Mouse (Mus musculus) lung, adult 2 months (tissue): ENCODE data around the gene Fshr. TPM values are rescaled to one million over a fixed set of nuclear protein-coding genes. Genes with fewer than 3 reads are reported as not detected.

Experiments
- DNase-seq: peaks from one replicate; pipeline ENCODE4 v3.0.0; 2022
- H3K4me1 ChIP-seq: fragments of 200-500 bp; 2 replicates; pipeline ENCODE4 v1.6.1; 2011; ENCODE audit warnings: low read length; ENCODE audit not compliant: control insufficient read depth, insufficient read depth
- H3K4me3 ChIP-seq: fragments of 200-500 bp; replicated peaks from 2 replicates; pipeline ENCODE3; 2011; ENCODE audit warnings: low read depth, mild to moderate bottlenecking, control low read depth, low read length; ENCODE audit errors: extremely low read depth
- CTCF ChIP-seq: fragments of 200-500 bp; IDR thresholded peaks from 2 replicates; pipeline ENCODE4 v1.5.1; 2011; ENCODE audit warnings: mild to moderate bottlenecking, low read length, control low read depth; ENCODE audit not compliant: insufficient read depth
- POLR2A ChIP-seq: fragments of 200-500 bp; IDR thresholded peaks from 2 replicates; pipeline ENCODE4 v1.6.1; 2011; ENCODE audit warnings: low read depth, mild to moderate bottlenecking, control low read depth, low read length, borderline replicate concordance; ENCODE audit errors: extremely low read depth
- WGBS: fragments of 180-500 bp; shearing (Covaris S2); methylation state at CpG from one replicate; pipeline ENCODE4 v1.1.7; 2018; 5-methylcytosine and 5-hydroxymethylcytosine counted together
- polyA plus RNA-seq: library from polyadenylated mRNA; depleted of rRNA; stranded (reverse); fragments of >200 nt; gene quantifications from 2 replicates; pipeline ENCODE4 v1.2.3, GENCODE M21; 2012

Gene Fshr
- polyA plus RNA-seq, 1 experiment, result not detected

- TF ChIP-seq POLR2A (no peak), CTCF (no peak)
- WGBS, result 80% methylated on average over 4 of the region's 4 CpGs
- no peak for DNase-seq
- Histone ChIP-seq H3K4me3 (no peak overlapping the region), H3K4me1 (no peaks in the 10 kb centered on the region)
These were observed 209.2 kb downstream of the Fshr start for GRCm38 (mm10) chr17:88991238-88991637.

GRCm38 (mm10) chr17:88980708-88981355, 219.6 kb downstream of the Fshr start:
- no peaks in the 10 kb centered on the region for H3K4me1 ChIP-seq
- no peak for TF ChIP-seq CTCF
- no peak for TF ChIP-seq POLR2A
- no peak overlapping the region for H3K4me3 ChIP-seq
- 67% methylated on average over 10 of the region's 10 CpGs for WGBS
- no peak for DNase-seq

- no peak for DNase-seq
- TF ChIP-seq POLR2A (no peak), CTCF (no peak)
- H3K4me1 ChIP-seq, result no peaks in the 10 kb centered on the region
- H3K4me3 ChIP-seq, result no peak overlapping the region
- WGBS, result 56% methylated on average over 3 of the region's 3 CpGs
These were observed 225.9 kb downstream of the Fshr start for GRCm38 (mm10) chr17:88974538-88974937.

GRCm38 (mm10) chr17:88966028-88966427, 234.4 kb downstream of the Fshr start:
- H3K4me3 ChIP-seq, result no peak overlapping the region
- no peaks in the 10 kb centered on the region for H3K4me1 ChIP-seq
- WGBS, result 64% methylated on average over 3 of the region's 3 CpGs
- DNase-seq, result no peak
- TF ChIP-seq CTCF (no peak), POLR2A (no peak)

- 25% methylated on average over 5 of the region's 5 CpGs for WGBS
- TF ChIP-seq CTCF (no peak), POLR2A (no peak)
- no peaks in the 10 kb centered on the region for H3K4me1 ChIP-seq
- no peak for DNase-seq
- no peak overlapping the region for H3K4me3 ChIP-seq
These were observed 246.5 kb downstream of the Fshr start for GRCm38 (mm10) chr17:88954011-88954410.

GRCm38 (mm10) chr17:88938153-88938681, 262.3 kb downstream of the Fshr start:
- TF ChIP-seq CTCF (no peak), POLR2A (no peak)
- no peak for DNase-seq
- Histone ChIP-seq H3K4me3 (no peak overlapping the region), H3K4me1 (no peaks in the 10 kb centered on the region)
- WGBS, result 29% methylated on average over 4 of the region's 4 CpGs

- DNase-seq, result no peak
- Histone ChIP-seq H3K4me3 (no peak overlapping the region), H3K4me1 (no peaks in the 10 kb centered on the region)
- WGBS, result 27% methylated on average over 7 of the region's 7 CpGs
- TF ChIP-seq POLR2A (no peak), CTCF (no peak)
These were observed 262.9 kb downstream of the Fshr start for GRCm38 (mm10) chr17:88937341-88938152.

GRCm38 (mm10) chr17:88936941-88937340, 263.5 kb downstream of the Fshr start:
- WGBS, result 85% methylated on average over 3 of the region's 3 CpGs
- DNase-seq, result no peak
- Histone ChIP-seq H3K4me1 (no peaks in the 10 kb centered on the region), H3K4me3 (no peak overlapping the region)
- no peak for TF ChIP-seq POLR2A
- no peak for TF ChIP-seq CTCF
